ENCODE assay signal across 9 mouse cellular contexts in genomic region chr1:139422941-139423340, GRCm38 (mm10). TPM values are rescaled to one million over a fixed set of nuclear protein-coding genes. Genes with fewer than 3 reads are reported as not detected.
DNase-seq lines count a peak whose midpoint lies in the region; ATAC-seq and TF ChIP-seq lines count a peak whose summit lies in the region.
"Had no signal": no experiment of that assay in that cellular context is flagged by ENCODE, and none has a peak within 500 bp of the region (broad histone marks: within the 10 kb centered on the region; RNA-seq: fewer than 3 reads in every experiment).

No protein-coding gene starts in this region.

- H3K27ac ChIP-seq in spleen, adult 2 months (ENCODE audit: insufficient read depth, low read length), result no peak overlapping the region
- H3K27ac ChIP-seq in brown adipose tissue, adult 24 weeks (replicated peaks; ENCODE audit: low read depth, low read length), result 0 out of 2 replicates have a peak overlapping the region, but pooled peaks have one; percentile 72
- H3K27ac ChIP-seq in heart, embryonic 13.5 days (replicated peaks), result peak overlapping the region; percentile 93
- peak overlapping the region; percentile 98 for H3K27ac ChIP-seq in midbrain, embryonic 10.5 days (replicated peaks)

- H3K9ac ChIP-seq in heart, embryonic 13.5 days, result peak overlapping the region; percentile 98

- H3K36me3 ChIP-seq in spleen, adult 2 months (ENCODE audit: control insufficient read depth, insufficient read depth, low read length), result no peaks in the 10 kb centered on the region
- H3K36me3 ChIP-seq in heart, embryonic 13.5 days, result peaks cover 9% of the 10 kb centered on the region; the same call in 1 of the 2 replicates
- peaks cover 16% of the 10 kb centered on the region for H3K36me3 ChIP-seq in midbrain, embryonic 10.5 days

- WGBS in spleen, adult 2 months, result 33% methylated on average over 10 of the region's 10 CpGs
- WGBS in heart, embryonic 13.5 days, result 17% methylated on average over 10 of the region's 10 CpGs
- WGBS in midbrain, embryonic 10.5 days, result 42% methylated on average over 10 of the region's 10 CpGs

- H3K9me3 ChIP-seq in heart, embryonic 13.5 days, result no peaks in the 10 kb centered on the region
- H3K9me3 ChIP-seq in midbrain, embryonic 10.5 days (replicated peaks), result no peaks in the 10 kb centered on the region

- no peak for TF ChIP-seq POLR2A in spleen, adult 2 months (IDR thresholded peaks at IDR 0.05; ENCODE audit: low read depth, low read length)

- ATAC-seq in heart, embryonic 13.5 days (ENCODE audit: extremely low read depth, insufficient number of reproducible peaks, low FRiP score, low TSS enrichment), result no peak

- DNase-seq in spleen, adult 2 months (ENCODE audit: low read depth in 1 of 2, low spot score in 2 of 2), result no peak
- DNase-seq in spleen, adult 12 weeks (ENCODE audit: low spot score), result no peak
- peak; percentile 72 to 74 for DNase-seq in kidney, postnatal 25 days
- no peak for DNase-seq in midbrain, embryonic 10.5 days (ENCODE audit: low spot score)
- DNase-seq in thymus, postnatal 4 days, result peak; percentile 44
- no peak for DNase-seq in layer of hippocampus, postnatal 36 days

- peak overlapping the region; percentile 88 for H3K4me2 ChIP-seq in heart, embryonic 13.5 days

- no peaks in the 10 kb centered on the region for H3K27me3 ChIP-seq in spleen, adult 2 months (ENCODE audit: control insufficient read depth, insufficient read depth, low read length)
- H3K27me3 ChIP-seq in heart, embryonic 13.5 days (replicated peaks), result no peaks in the 10 kb centered on the region
- H3K27me3 ChIP-seq in midbrain, embryonic 10.5 days (ENCODE audit: low read depth, poor library complexity, severe bottlenecking), result no peaks in the 10 kb centered on the region

- H3K4me3 ChIP-seq in spleen, adult 2 months (ENCODE audit: extremely low read depth, insufficient read depth, insufficient read length), result peak overlapping the region; percentile 99
- H3K4me3 ChIP-seq in brown adipose tissue, adult 24 weeks (ENCODE audit: insufficient read depth, low read depth, low read length), result peak overlapping the region; percentile 84
- H3K4me3 ChIP-seq in heart, embryonic 13.5 days, result peak overlapping the region; percentile 92
- H3K4me3 ChIP-seq in midbrain, embryonic 10.5 days, result peak overlapping the region; percentile 89

- peaks cover 4% of the 10 kb centered on the region for H3K4me1 ChIP-seq in spleen, adult 2 months (ENCODE audit: control insufficient read depth, insufficient read depth, insufficient read length)
- peaks cover 13% of the 10 kb centered on the region for H3K4me1 ChIP-seq in brown adipose tissue, adult 24 weeks (ENCODE audit: control insufficient read depth, insufficient read depth, insufficient read length, low read length)
- H3K4me1 ChIP-seq in heart, embryonic 13.5 days, result peaks cover 42% of the 10 kb centered on the region
- H3K4me1 ChIP-seq in midbrain, embryonic 10.5 days, result peaks cover 48% of the 10 kb centered on the region

- TF ChIP-seq CTCF in spleen, adult 2 months (IDR thresholded peaks at IDR 0.05; ENCODE audit: extremely low read depth, insufficient read depth, insufficient read length, insufficient replicate concordance), result no peak

RNA-seq across cellular contexts. Expression of gene Zbtb41, which starts 0.9 kb away (rescaled TPM):
- polyA plus RNA-seq in spleen, adult 2 months (2012; rRNA removed), result 1.3 and 1.6 TPM in 2 replicates
- 9.1 and 17.0 TPM in 2 replicates for polyA plus RNA-seq in brown adipose tissue, adult 24 weeks (2012; ENCODE audit: insufficient read depth, insufficient read length, missing spikeins)
- polyA plus RNA-seq in heart, embryonic 13.5 days (2015; fragmentation: Nextera tagmentation; extraction: Ambion mirVana), result 5.0 and 6.0 TPM in 2 replicates
- 10.6 and 13.6 TPM in 2 replicates for polyA plus RNA-seq in midbrain, embryonic 10.5 days (2016; fragmentation: Nextera tagmentation; extraction: Ambion mirVana)
- total RNA-seq in layer of hippocampus, postnatal 36 days (2021), result 10 to 100 TPM; 28.4 to 32.0 TPM

RNA-seq across cellular contexts. Expression of gene Aspm, which starts 31.6 kb away (rescaled TPM):
- 0.77 TPM in 2 replicates for polyA plus RNA-seq in spleen, adult 2 months (2012; rRNA removed)
- polyA plus RNA-seq in brown adipose tissue, adult 24 weeks (2012; ENCODE audit: insufficient read depth, insufficient read length, missing spikeins), result not detected in 2 replicates
- 9.8 and 10.1 TPM in 2 replicates for polyA plus RNA-seq in heart, embryonic 13.5 days (2015; fragmentation: Nextera tagmentation; extraction: Ambion mirVana)
- polyA plus RNA-seq in midbrain, embryonic 10.5 days (2016; fragmentation: Nextera tagmentation; extraction: Ambion mirVana), result 21.4 and 23.1 TPM in 2 replicates
- total RNA-seq in layer of hippocampus, postnatal 36 days (2021), result under 1 TPM; 0.66 to 1.00 TPM

RNA-seq across cellular contexts. Expression of gene Crb1, which starts 46.0 kb away (rescaled TPM):
- not detected in 2 replicates for polyA plus RNA-seq in spleen, adult 2 months (2012; rRNA removed)
- polyA plus RNA-seq in brown adipose tissue, adult 24 weeks (2012; ENCODE audit: insufficient read depth, insufficient read length, missing spikeins), result not detected in 2 replicates
- 0.12 and 0.27 TPM in 2 replicates for polyA plus RNA-seq in heart, embryonic 13.5 days (2015; fragmentation: Nextera tagmentation; extraction: Ambion mirVana)
- 1.2 and 1.9 TPM in 2 replicates for polyA plus RNA-seq in midbrain, embryonic 10.5 days (2016; fragmentation: Nextera tagmentation; extraction: Ambion mirVana)
- under 1 TPM; 0.35 TPM for total RNA-seq in layer of hippocampus, postnatal 36 days (2021)
- total RNA-seq: hematopoietic stem cell, adult 5-6 weeks had no signal

Comparison
In these comparisons a context has a peak if more than half of its experiments do, and no peak if none do; other contexts are left out.
1. DNase-seq: peak in kidney, postnatal 25 days (2 of 2) and thymus, postnatal 4 days (single experiment); none in spleen, adult 2 months (0 of 2), spleen, adult 12 weeks (single experiment), midbrain, embryonic 10.5 days (single experiment) and layer of hippocampus, postnatal 36 days (0 of 2).
2. Peak in every context shown above with its lines, with median percentiles within 50 percentile points of each other: H3K4me3 ChIP-seq.